Mouse (Mus musculus): ENCODE results near the gene Tpra1.

GRCm38 (mm10) chr6:88857830-88858229 lies 44.2 kb upstream of the Tpra1 start:
- no peak for TF ChIP-seq ZC3H11A (IDR thresholded peaks at IDR 0.05; ENCODE audit: borderline replicate concordance, low read depth, low read length)
- no peak for TF ChIP-seq HCFC1 (IDR thresholded peaks at IDR 0.05; ENCODE audit: borderline replicate concordance, insufficient read depth, low read length)

Data from ES-E14 (cell line).